Mouse (Mus musculus) liver, adult 2 months (tissue): ENCODE measurements around the gene Lgals8.

Experiments
- CTCF ChIP-seq: fragments of 200-500 bp; IDR thresholded peaks from 2 replicates; pipeline ENCODE4 v1.5.1; 2011; ENCODE audit warnings: low read depth, low read length, control low read depth
- POLR2A ChIP-seq: fragments of 200-500 bp; IDR thresholded peaks from 2 replicates; pipeline ENCODE4 v1.6.1; 2011; ENCODE audit warnings: low read length, control low read depth; ENCODE audit not compliant: insufficient read depth; ENCODE audit errors: extremely low read depth

DNA sequence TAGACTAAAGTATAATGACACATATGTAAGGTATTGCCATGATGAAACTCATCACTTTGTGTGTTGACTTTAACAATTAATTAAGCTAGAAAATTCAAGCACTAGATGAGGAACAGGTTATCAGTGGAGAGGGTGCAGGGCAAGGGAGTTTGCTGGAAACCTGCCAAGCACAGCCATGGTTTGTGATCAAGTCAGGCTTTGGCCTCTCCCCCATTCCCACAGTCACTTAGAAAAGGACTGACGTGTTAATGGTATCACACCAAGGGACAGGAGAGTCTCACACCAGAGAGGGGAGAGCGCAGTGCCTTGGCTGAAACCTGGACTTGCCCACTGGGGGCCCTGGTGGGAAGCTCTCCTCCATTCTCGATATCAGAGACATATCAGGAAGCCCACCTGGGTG, 40.6 kb upstream of the Lgals8 start:
- TF ChIP-seq CTCF (no peak), POLR2A (no peak)
